Mouse (Mus musculus) midbrain, embryonic 13.5 days (tissue): ENCODE measurements around the gene Nprl3. TPM values are rescaled to one million over a fixed set of nuclear protein-coding genes. Genes with fewer than 3 reads are reported as not detected.
A peak's percentile ranks its signal among the peaks of the same experiment; 100 is the strongest.
"Not testable (repeated sequence)": the region's sequence is repeated elsewhere in the genome, so short reads cannot be mapped to it uniquely, and the experiment has no call there.

ENCODE experiments used
- ATAC-seq: fragments of 200-750 bp; cut with Nextera tagmentation; 2 replicates; pipeline ENCODE4 v1.8.0; 2017; ENCODE audit warnings: mild to moderate bottlenecking, moderate TSS enrichment, moderate library complexity
- H3K27ac ChIP-seq: fragments of 300-500 bp; sonication (generic); 2 replicates; pipeline ENCODE4 v1.5.1; 2015; ENCODE audit warnings: inconsistent platforms, mild to moderate bottlenecking, moderate library complexity
- H3K27me3 ChIP-seq: fragments of 300-500 bp; sonication (generic); 2 replicates; pipeline ENCODE4 v1.6.1; 2015; ENCODE audit warnings: mild to moderate bottlenecking, inconsistent platforms
- H3K36me3 ChIP-seq: fragments of 300-500 bp; sonication (generic); 2 replicates; pipeline ENCODE4 v1.6.1; 2015; ENCODE audit warnings: mild to moderate bottlenecking, inconsistent platforms
- H3K4me1 ChIP-seq: fragments of 300-500 bp; sonication (generic); replicated peaks from 2 replicates; pipeline ENCODE4 v1.6.1; 2015; ENCODE audit warnings: inconsistent platforms
- H3K4me2 ChIP-seq: fragments of 300-500 bp; sonication (generic); replicated peaks from 2 replicates; pipeline ENCODE4 v1.6.1; 2015; ENCODE audit warnings: moderate library complexity, mild to moderate bottlenecking, inconsistent platforms
- H3K4me3 ChIP-seq: fragments of 300-500 bp; sonication (generic); replicated peaks from 2 replicates; pipeline ENCODE4 v1.5.1; 2015; ENCODE audit warnings: mild to moderate bottlenecking, inconsistent platforms
- H3K9ac ChIP-seq: fragments of 300-500 bp; sonication (generic); replicated peaks from 2 replicates; pipeline ENCODE4 v1.6.1; 2015; ENCODE audit warnings: mild to moderate bottlenecking, inconsistent platforms
- H3K9me3 ChIP-seq: fragments of 300-500 bp; sonication (generic); 2 replicates; pipeline ENCODE4 v1.6.1; 2016; ENCODE audit warnings: mild to moderate bottlenecking, inconsistent platforms
- WGBS: fragments of 180-500 bp; shearing (Covaris S2); methylation state at CpG from one replicate; pipeline ENCODE4 v1.1.7; 2015; 5-methylcytosine and 5-hydroxymethylcytosine counted together
- polyA plus RNA-seq: library from polyadenylated mRNA; unstranded; fragments of >200 nt; fragmentation: Nextera tagmentation; extraction: Ambion mirVana; gene quantifications from 2 replicates; pipeline ENCODE4 v1.2.1, GENCODE M21; 2015

Nprl3 gene
- polyA plus RNA-seq, 1 experiment from 2014 or later, result 46.5 TPM

DNA sequence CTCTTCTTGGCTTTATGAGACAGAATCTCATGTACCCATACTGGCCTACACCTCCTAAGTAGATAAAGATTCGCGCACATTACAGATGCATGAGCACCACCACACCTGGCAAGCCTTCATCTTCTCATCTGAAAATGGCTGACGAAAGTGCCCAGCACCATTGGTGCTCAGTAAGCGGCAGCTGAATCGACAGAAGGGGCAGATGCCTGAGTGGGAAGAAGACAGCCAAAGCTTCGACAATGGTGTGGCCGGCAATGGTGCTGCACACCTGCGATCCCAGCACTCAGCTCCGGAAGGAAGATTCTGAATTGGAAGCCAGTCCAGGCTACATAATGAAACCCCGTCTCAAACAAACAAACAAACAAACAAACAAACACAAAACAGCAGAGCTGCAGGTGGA lies 48.2 kb downstream of the Nprl3 start:
- 91% methylated on average over 10 of the region's 10 CpGs for WGBS

GRCm38 (mm10) chr11:32218501-32219050 lies 48.9 kb downstream of the Nprl3 start:
- Histone ChIP-seq H3K27ac (no peak overlapping the region), H3K4me3 (no peak overlapping the region), H3K9me3 (no peaks in the 10 kb centered on the region), H3K27me3 (peaks cover 36% of the 10 kb centered on the region), H3K36me3 (no peaks in the 10 kb centered on the region), H3K4me1 (peaks cover 29% of the 10 kb centered on the region), H3K9ac (no peak overlapping the region), H3K4me2 (no peak overlapping the region)
- WGBS, result 58% methylated on average over 6 of the region's 6 CpGs
- ATAC-seq, result no peak

More for the DNA sequence above, 48.2 kb downstream of the Nprl3 start:
- no peaks in the 10 kb centered on the region for H3K9me3 ChIP-seq
- ATAC-seq, result no peak
- no peak overlapping the region for H3K4me3 ChIP-seq
- no peak overlapping the region for H3K9ac ChIP-seq
- no peak overlapping the region for H3K4me2 ChIP-seq
- peaks cover 43% of the 10 kb centered on the region for H3K27me3 ChIP-seq
- peaks cover 29% of the 10 kb centered on the region for H3K4me1 ChIP-seq
- no peak overlapping the region for H3K27ac ChIP-seq
- no peaks in the 10 kb centered on the region for H3K36me3 ChIP-seq

DNA sequence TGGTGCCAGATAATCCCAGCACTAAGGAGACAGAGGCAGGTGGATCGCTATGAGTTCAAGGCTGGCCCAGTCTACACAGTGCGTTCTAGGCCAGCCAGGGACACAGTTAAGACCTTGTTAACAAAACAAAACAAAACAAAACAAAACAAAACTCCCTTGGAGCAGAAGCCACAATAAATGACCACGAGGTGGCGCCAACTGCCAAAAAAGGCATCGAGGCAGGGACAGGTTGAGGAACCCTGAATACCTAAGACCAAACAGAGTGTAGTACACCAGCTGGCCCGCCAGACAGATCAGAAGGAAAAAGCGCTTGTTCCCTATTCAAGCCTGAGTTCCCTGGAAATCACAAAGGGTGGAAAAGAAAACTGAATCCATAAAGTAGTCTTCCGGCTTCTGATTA lies 50.7 kb downstream of the Nprl3 start:
- peaks cover 17% of the 10 kb centered on the region for H3K4me1 ChIP-seq
- H3K4me3 ChIP-seq, result no peak overlapping the region
- 20% methylated on average over 8 of the region's 8 CpGs for WGBS
- no peak for ATAC-seq
- H3K9me3 ChIP-seq, result no peaks in the 10 kb centered on the region
- peaks cover 20% of the 10 kb centered on the region for H3K27me3 ChIP-seq
- H3K36me3 ChIP-seq, result 0 out of 2 replicates have a peak, but pooled peaks cover 4% of the 10 kb centered on the region
- H3K4me2 ChIP-seq, result no peak overlapping the region
- H3K27ac ChIP-seq, result no peak overlapping the region
- H3K9ac ChIP-seq, result no peak overlapping the region

DNA sequence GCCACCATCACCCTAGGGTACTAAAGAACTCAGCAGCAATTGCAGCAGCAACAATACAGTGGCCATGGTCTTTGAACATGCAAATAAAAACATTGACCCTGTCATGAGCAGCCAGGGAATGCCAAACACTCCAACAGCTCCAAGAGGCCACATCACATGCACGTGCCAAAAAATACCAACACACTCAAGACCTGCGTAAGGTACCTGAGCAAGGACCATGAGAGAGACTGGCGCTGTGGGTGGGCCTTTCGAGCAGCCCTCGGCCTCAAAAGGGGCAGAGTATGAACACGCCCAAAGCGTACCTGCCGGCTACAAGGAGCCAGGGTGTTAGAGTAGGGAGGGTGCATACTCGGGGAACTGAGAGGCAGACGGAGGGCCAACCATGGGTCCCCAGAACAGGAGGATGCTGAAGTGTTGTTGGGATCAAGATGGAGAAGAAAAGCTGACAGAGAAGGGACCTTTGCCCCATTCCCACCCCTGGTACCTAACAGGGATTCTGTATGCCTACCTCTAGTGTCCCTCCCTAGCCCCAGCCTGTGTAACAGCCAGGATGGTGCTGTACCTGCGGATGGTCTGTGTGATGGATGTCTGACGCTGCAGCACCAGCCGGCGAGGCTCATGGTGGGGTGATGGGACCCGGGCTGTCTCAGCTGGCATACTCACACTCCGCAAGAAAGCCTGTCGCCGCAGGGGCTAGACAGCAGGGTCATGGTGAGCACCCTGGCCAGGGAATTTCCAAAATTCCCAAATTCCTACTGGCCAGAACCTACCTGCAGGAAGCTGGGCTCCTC lies 51.9 kb downstream of the Nprl3 start:
- H3K27ac ChIP-seq, result no peak overlapping the region
- no peak overlapping the region for H3K9ac ChIP-seq
- peaks cover 8% of the 10 kb centered on the region for H3K36me3 ChIP-seq
- peaks cover 7% of the 10 kb centered on the region for H3K4me1 ChIP-seq
- no peak overlapping the region for H3K4me3 ChIP-seq
- 94% methylated on average over 18 of the region's 18 CpGs for WGBS
- H3K9me3 ChIP-seq, result no peaks in the 10 kb centered on the region
- no peak for ATAC-seq
- H3K4me2 ChIP-seq, result no peak overlapping the region
- peaks cover 8% of the 10 kb centered on the region for H3K27me3 ChIP-seq

DNA sequence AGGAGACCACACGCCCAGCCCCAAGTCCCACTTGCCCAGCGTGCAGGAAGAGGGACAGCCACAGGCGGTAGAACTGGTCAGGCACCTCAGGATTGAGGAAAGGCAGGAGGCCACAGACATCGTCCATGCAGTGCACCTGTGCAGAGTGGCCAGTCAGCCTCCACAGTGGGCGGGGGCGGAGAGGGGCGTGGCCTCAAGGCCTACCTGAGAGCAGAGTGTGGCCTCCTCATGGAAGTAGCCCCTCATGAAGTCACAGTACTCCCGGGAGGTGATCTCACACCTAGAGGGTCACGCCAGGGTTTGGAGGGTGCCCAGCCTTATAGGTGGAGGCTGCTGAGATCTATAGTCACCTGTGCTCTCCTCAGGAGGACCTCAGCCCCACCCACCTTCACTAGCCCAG lies 56.9 kb downstream of the Nprl3 start:
- Histone ChIP-seq H3K27me3 (no peaks in the 10 kb centered on the region), H3K4me2 (no peak overlapping the region), H3K9ac (no peak overlapping the region), H3K4me3 (no peak overlapping the region), H3K9me3 (no peaks in the 10 kb centered on the region), H3K4me1 (peaks cover 9% of the 10 kb centered on the region), H3K27ac (no peak overlapping the region), H3K36me3 (peaks cover 42% of the 10 kb centered on the region)
- 92% methylated on average over 9 of the region's 9 CpGs for WGBS
- ATAC-seq, result no peak

- under 1% methylated on average over 52 of the region's 52 CpGs for WGBS
- H3K9ac ChIP-seq, result peak within 1 kb of the TSS; percentile 80
- ATAC-seq, result peak; percentile 100
Observed at GRCm38 (mm10) chr11:32205058-32205873, 62.2 kb downstream of the Nprl3 start, which contains the start of gene Snrnp25. Gene Snrnp25, plus strand, starts transcription at chr11:32205415.

DNA sequence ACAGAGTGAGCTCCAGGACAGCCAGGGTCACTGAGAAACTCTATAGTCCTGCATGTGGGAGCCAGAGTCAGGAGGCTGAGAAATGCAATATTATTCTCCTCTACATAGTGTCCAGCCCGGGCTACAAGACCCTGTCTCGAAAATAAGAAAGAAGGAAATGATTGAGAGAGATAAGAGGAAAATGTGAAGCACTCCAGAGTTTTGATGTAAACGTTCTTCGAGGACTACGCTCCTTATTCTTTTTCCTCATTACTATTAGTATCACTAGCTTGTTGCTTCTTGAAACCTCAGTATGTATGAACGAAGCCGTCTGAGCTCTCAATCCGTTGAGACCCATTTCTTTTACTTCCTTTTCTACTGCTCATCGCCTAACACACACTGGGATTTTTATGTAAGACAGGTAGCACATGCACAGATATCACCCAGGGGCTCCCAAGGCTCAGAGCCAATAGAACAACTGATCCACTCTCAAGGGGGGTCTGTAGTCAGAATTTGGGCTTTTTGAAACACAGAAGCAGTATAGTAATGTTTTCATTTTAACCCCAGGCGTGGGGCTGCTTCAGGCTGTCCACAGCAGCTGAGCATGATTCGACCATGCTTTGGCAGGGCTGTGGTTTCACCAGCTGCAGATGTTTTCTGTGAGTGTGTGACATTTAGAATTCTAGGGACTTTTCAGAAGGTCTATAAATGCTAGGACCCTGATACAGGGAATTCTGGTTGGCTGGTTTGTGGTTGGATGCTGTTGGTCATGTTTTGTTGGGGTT lies 65.4 kb downstream of the Nprl3 start:
- no peak overlapping the region for H3K4me2 ChIP-seq
- peaks cover 21% of the 10 kb centered on the region for H3K4me1 ChIP-seq
- H3K27me3 ChIP-seq, result 0 out of 2 replicates have a peak, but pooled peaks cover 4% of the 10 kb centered on the region
- H3K9ac ChIP-seq, result no peak overlapping the region
- ATAC-seq, result no peak
- no peaks in the 10 kb centered on the region for H3K36me3 ChIP-seq
- no peaks in the 10 kb centered on the region for H3K9me3 ChIP-seq
- no peak overlapping the region for H3K27ac ChIP-seq
- H3K4me3 ChIP-seq, result no peak overlapping the region
- WGBS, result 83% methylated on average over 11 of the region's 11 CpGs

More at GRCm38 (mm10) chr11:32205058-32205873, 62.2 kb downstream of the Nprl3 start, which contains the start of gene Snrnp25:
- peaks cover 17% of the 10 kb centered on the region for H3K4me1 ChIP-seq
- peak within 1 kb of the TSS; percentile 73 for H3K4me3 ChIP-seq
- no peak within 1 kb of the TSS for H3K27ac ChIP-seq
- H3K36me3 ChIP-seq, result peaks cover 31% of the 10 kb centered on the region
- peak within 1 kb of the TSS; percentile 86 for H3K4me2 ChIP-seq
- 0 out of 2 replicates have a peak, but pooled peaks cover 4% of the 10 kb centered on the region for H3K27me3 ChIP-seq
- no peaks in the 10 kb centered on the region for H3K9me3 ChIP-seq

DNA sequence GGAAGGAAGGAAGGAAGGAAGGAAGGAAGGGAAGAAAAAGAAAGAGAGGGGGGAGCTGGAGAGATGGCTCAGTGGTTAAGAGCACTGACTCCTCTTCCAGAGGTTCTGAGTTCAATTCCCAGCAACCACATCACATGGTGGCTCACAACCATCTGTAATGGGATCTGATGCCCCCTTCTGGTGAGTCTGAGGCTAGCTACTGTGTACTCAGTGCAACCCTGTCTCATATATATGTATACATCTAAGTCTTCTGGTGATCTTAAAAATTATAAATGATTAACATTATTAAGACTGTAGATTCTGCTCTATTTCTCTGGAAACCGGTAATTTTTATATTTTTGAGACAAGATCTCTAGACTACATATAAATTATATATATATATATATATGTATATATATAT lies 66.5 kb downstream of the Nprl3 start:
- not testable (repeated sequence) for H3K4me2 ChIP-seq, ATAC-seq, H3K27me3 ChIP-seq, H3K9ac ChIP-seq, H3K36me3 ChIP-seq, H3K9me3 ChIP-seq, H3K27ac ChIP-seq, H3K4me3 ChIP-seq
- WGBS, result 69% methylated on average over 1 of the region's 1 CpGs
- H3K4me1 ChIP-seq, result peaks cover 18% of the 10 kb centered on the region

- no peak for ATAC-seq
- Histone ChIP-seq H3K4me3 (no peak within 1 kb of the TSS), H3K4me2 (no peak within 1 kb of the TSS), H3K27ac (no peak within 1 kb of the TSS), H3K36me3 (no peaks in the 10 kb centered on the region), H3K4me1 (peaks cover 15% of the 10 kb centered on the region), H3K9me3 (no peaks in the 10 kb centered on the region), H3K27me3 (0 out of 2 replicates have a peak, but pooled peaks cover 4% of the 10 kb centered on the region), H3K9ac (no peak within 1 kb of the TSS)
- 76% methylated on average over 10 of the region's 10 CpGs for WGBS
Observed at GRCm38 (mm10) chr11:32200075-32200601, 67.4 kb downstream of the Nprl3 start, which contains the start of gene Il9r. Gene Il9r, minus strand, starts transcription at chr11:32200279.

- 40% methylated on average over 6 of the region's 6 CpGs for WGBS
- ATAC-seq, result peak; percentile 48
- Histone ChIP-seq H3K36me3 (no peaks in the 10 kb centered on the region), H3K27me3 (0 out of 2 replicates have a peak, but pooled peaks cover 4% of the 10 kb centered on the region), H3K9ac (no peak overlapping the region), H3K4me3 (no peak overlapping the region), H3K27ac (no peak overlapping the region), H3K4me2 (no peak overlapping the region), H3K4me1 (peaks cover 9% of the 10 kb centered on the region; the same call in 1 of the 2 replicates), H3K9me3 (no peaks in the 10 kb centered on the region)
Observed at GRCm38 (mm10) chr11:32199230-32199629, 68.3 kb downstream of the Nprl3 start.
